Mouse (Mus musculus) mouse embryonic stem cell (cell line): ENCODE results near the gene Cavin4.

Source experiments
- in situ Hi-C, 2 experiments: fragments of 300-500 bp; cut with MboI; formaldehyde crosslinking; loops; 1 replicate in 1 of 2; 3 replicates in 1 of 2; pipeline ENCODE4 v1.14.3; 2019 to 2020; ENCODE audit warnings: low sequenced_read_pairs in 2 of 2, low pct_unique_long_range_greater_than_20kb in 1 of 2, mixed read lengths in 1 of 2; ENCODE audit not compliant: unreplicated experiment in 1 of 2

Gene Cavin4

GRCm38 (mm10) chr4:48663271-48663670, at the start of gene Cavin4:
TSS of gene Cavin4 (plus strand) at chr4:48663514.
- in situ Hi-C loops, result no loop called here

DNA sequence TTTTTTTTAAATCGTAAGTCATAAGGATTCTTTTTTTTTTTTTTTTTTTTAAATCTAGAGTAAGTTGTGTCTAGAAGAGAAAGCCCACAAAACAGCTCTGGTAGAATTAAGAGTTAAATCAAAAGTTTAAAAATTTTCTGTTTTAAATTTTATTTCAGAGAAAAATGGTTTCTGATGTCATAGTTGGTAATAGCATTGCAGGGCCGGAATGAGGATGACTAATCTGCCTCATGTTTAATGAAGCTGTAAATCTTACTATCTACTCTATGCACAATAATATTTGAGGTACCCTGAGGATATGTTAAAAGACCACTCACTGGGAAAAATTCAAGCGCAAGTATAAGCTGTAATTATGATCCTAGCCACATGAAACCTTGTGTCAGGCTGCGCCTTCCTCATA, 47.8 kb upstream of the Cavin4 start:
- in situ Hi-C loops, result no loop called here

GRCm38 (mm10) chr4:48617201-48617600, 46.1 kb upstream of the Cavin4 start:
- in situ Hi-C loops, result no loop called here

DNA sequence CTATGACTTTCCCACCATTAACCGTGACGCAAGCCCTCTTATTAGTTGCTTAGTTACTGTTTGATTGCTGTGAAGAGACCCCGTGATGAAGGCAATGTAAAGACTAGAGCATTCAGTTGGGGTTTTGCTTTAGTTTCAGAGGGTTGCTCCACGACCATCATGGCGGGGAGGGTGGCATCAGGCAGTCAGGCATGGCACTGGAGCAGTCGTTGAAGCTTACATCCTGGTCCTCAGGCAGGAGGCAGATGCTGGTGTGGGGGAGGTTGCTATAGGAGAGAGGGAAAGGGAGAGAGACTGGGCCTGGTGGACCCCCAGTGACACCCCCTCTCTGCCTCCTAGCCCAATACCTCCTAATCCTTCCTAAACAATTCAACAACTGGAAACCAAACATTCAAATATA, 43.2 kb upstream of the Cavin4 start:
- in situ Hi-C loops, result no loop called here

GRCm38 (mm10) chr4:48622246-48622645, 41.1 kb upstream of the Cavin4 start:
- in situ Hi-C loops, result no loop called here

GRCm38 (mm10) chr4:48622946-48623345, 40.4 kb upstream of the Cavin4 start:
- in situ Hi-C loops, result no loop called here

DNA sequence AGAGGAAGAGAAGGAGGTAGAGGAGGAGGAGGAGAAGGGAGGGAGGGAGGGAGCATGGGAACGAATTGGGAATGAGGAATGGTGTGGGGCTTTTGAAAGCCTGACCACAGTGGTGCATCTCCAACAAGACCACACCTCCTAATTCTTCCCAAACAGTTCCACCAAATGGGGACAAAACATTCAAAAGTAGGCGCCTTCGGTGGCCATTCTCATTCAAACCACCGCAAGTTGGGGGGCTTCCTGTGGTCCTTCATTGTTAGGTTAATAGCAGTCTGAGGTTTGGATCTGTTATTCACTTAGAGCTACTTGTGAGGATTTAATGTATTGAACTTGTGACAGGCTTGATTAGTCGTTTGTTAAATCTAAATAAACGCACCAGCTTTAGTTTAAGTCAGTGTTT, 38.4 kb upstream of the Cavin4 start:
- in situ Hi-C loops, result no loop called here

GRCm38 (mm10) chr4:48625836-48626235, 37.5 kb upstream of the Cavin4 start:
- in situ Hi-C loops, result no loop called here

GRCm38 (mm10) chr4:48629445-48629844, 33.9 kb upstream of the Cavin4 start:
- in situ Hi-C loops, result no loop called here

DNA sequence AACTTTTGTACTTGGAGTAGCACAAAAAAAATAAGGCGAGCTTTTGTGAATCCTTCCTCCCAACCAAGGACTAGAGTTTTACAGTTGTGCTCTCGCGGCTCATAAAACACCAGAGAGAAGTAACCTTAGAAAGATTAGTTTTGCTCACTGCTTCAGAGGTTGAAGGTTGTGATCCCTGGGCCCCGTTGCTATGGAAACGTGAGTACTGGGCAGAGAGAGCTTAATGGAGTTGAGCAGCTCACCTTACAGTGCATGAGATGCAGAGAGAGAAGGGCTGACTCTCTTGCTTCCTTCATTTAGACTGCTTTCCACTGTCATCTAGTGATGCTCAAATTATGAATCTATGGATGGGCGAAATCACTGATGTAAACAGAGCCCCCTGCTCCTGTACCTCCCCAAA, 29.8 kb upstream of the Cavin4 start:
- in situ Hi-C loops, result no loop called here

- in situ Hi-C loops, result no loop called here
Measured at GRCm38 (mm10) chr4:48634058-48634457, 29.3 kb upstream of the Cavin4 start.

GRCm38 (mm10) chr4:48636831-48637230, 26.5 kb upstream of the Cavin4 start:
- in situ Hi-C loops, result no loop called here

GRCm38 (mm10) chr4:48638132-48638531, 25.2 kb upstream of the Cavin4 start:
- in situ Hi-C loops, result no loop called here

DNA sequence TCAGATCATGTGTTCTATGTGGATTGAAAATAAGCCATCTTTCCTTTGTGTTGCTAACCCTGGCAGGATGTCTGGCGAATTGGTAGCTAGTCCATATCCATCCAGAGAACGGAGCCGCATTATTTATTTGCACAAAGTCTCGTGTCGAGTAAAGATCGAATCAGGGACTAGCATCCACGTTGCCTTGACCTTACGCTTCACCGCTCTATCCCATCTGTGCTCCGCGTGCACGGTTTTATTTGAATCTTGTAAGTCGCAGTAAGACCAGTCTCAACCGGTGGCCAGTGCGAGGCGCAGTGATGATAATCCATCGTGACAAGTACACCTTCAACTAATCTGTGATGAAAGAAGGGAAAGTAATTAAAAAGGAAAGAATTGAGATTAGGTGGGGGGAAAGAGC, 23.8 kb upstream of the Cavin4 start:
- in situ Hi-C loops, result no loop called here

DNA sequence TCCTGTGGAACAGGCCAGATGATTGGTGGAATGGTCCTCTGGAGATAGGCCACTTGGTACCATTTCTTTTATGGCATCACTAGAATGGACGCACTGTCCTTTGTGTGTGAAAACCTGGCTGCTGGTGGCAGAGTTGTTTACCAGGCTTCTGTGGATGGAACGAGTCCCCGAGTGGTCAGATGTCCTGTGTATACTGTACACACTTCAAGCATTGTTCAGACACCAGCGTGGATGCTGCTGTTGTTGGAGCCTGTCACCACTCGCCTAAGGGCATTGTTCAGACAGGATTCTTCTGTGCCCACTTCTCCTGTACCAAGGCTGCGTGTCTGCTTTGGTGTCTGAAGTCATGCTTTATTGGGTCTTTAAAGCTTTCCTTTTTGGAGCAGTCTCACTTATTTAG, 19.5 kb upstream of the Cavin4 start:
- in situ Hi-C loops, result no loop called here

GRCm38 (mm10) chr4:48646143-48646542, 17.2 kb upstream of the Cavin4 start:
- in situ Hi-C loops, result no loop called here

DNA sequence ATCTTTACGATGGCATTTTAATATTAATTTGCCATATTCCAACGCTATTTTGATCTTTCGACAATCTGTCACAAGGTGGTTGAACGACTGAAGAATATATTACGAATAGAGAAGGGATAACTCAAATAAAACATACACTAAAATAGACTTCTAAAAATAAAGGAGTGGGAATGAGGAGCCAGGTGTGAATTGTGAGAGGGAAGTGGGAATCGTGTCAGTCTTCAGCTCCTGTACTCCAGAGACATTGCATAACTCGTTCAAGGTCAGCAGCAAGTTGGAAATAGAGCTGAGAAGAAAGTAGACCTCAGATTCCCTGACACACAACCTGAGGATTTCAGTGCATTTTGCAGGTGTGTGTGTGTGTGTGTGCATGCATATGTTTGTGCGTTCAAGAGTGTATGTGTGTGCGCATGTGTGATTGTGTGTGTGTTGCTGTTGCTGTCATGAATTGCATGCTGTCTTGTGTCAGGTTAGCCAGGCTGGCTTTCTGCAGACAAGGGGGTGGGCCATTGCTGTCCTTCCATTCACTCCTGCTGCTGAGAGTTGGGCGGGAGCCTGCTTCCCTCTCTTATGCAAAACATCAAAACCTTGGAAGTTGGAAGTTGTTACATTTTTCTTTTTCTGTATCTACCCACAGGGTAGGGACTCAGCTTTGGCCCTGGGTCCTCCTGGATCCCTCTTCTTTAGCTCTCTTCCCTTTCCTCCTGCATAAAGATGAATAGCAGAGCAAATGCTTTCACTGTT, 12.5 kb upstream of the Cavin4 start:
- in situ Hi-C loops, result no loop called here

GRCm38 (mm10) chr4:48654118-48654517, 9.2 kb upstream of the Cavin4 start:
- in situ Hi-C loops, result no loop called here

GRCm38 (mm10) chr4:48656530-48656929, 6.8 kb upstream of the Cavin4 start:
- in situ Hi-C loops, result no loop called here

DNA sequence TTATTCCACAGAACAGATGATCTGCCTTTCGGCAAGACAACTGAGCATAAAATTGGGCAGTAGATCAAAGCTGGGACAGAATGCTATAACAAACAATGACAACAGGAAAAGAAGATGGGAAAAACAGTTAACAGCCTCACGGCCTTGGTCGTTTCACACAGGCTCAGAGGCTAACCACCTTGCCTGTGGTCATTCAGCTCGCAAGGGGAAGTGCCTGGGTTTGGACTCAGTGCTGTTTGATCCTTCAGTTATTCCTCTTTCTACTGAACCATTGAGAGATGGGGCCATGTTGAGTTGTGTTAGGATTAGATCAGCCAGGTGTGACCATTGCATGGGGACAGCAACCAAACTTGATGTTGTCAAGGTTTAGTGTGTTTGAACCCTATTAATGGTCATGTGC, 3.2 kb upstream of the Cavin4 start:
- in situ Hi-C loops, result no loop called here
